Mouse (Mus musculus) E14TG2a.4 (cell line): ENCODE results near the gene Kcnip4.

Experiments used
- CTCF ChIP-seq: conservative IDR thresholded peaks from 2 replicates; pipeline ENCODE4 v1.5.1; 2014; ENCODE audit warnings: low read length
- NANOG ChIP-seq: IDR thresholded peaks from 2 replicates; pipeline ENCODE4 v1.6.1; 2014; ENCODE audit warnings: borderline replicate concordance, low read length, mixed read lengths
- POU5F1 ChIP-seq: IDR thresholded peaks from 2 replicates; pipeline ENCODE4 v1.6.1; 2014; ENCODE audit warnings: low read length, borderline replicate concordance

- TF ChIP-seq CTCF (no peak), NANOG (no peak), POU5F1 (no peak)
Measured at GRCm38 (mm10) chr5:49318661-49319060, 206.0 kb downstream of the Kcnip4 start.
